Mouse (Mus musculus) embryo, embryonic 10.5 days (tissue): ENCODE results near the gene Lysmd1.

Experiments
- DNase-seq: peaks from one replicate; pipeline ENCODE4 v3.0.0-alpha.2; 2015; ENCODE audit warnings: low spot score

Gene Lysmd1

DNA sequence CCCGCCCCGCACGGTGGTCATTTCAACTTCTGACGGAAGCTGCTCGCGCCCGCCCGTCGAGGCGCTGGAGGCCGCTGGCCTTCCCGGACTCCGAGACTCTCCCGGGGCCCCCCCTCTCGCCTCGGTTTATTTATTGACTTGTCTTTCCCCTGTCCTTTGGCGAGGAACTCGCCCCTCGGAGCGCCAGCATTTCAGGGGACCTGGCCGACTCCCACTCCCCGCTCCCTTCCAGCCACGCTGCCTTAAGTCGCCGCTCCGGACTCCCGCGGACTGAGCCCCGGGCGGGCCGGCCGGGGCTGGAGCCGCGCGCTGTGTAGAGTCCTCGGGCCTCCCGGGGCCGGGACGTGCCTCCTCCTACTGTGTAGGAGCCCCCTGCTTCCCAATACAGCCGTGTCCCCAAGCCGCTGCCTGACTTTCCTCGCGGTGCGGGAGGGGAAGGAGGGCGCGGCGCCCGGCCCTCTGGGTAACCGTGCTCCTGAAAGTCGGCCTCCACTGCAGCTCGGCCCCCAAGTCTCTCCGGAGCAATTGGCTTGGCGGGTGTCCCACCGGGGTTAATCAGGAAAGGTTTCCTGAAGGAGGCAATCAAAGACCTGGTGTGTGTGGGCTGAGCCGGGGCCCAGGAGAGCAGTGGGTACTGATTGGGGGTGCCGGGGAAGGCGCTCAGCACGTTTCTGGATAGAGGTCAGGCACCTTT lies 39.5 kb downstream of the Lysmd1 start:
- DNase-seq = peak; percentile 27

DNA sequence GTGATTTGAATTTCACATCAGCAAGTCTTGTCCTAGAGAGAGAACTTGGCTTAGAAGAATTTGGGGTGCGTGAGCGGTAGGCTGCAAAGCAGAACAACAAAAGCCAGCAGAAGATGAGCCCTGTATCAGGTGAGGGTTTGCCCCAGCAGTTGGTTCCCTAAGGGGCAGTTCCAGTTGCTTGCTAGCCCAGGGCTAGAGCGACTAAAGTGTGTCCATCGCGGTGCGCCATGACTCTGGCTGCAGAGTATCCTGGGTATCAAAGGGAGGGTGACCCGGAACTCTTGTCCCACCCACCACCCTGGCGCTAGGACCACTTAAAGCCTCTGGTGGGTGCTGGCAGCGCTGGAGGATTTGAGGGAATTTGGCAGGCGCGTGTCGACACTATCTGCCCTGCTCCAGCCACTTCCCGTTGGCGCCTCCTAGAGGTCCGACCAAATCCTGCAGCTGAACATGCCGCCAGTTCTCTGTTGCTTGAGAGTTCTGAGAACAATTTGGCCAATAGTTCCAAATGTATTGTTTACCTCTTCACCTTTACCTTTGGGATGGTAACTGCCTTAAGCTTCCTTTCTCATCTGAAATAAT lies 40.2 kb downstream of the Lysmd1 start:
- peak; percentile 88 for DNase-seq

DNA sequence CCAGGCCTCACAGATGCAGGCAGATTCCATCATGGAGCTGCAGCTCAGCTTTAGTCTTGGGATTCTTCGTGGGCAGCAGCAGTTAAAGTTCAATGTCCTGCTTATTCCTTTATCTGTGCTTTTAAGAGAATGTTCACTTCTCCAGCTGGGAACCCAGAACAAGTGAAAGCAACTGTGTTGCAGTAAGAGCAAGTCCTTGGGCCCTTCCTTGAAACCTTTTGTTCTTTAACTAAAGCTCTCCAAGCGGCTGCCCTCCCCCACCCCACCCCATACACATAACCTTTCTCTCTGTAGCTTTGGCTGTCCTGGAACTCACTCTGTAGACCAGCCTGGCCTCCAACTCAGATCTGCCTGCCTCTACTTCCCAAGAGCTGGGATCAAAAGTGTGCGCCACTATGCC lies 42.6 kb downstream of the Lysmd1 start:
- no peak for DNase-seq

DNA sequence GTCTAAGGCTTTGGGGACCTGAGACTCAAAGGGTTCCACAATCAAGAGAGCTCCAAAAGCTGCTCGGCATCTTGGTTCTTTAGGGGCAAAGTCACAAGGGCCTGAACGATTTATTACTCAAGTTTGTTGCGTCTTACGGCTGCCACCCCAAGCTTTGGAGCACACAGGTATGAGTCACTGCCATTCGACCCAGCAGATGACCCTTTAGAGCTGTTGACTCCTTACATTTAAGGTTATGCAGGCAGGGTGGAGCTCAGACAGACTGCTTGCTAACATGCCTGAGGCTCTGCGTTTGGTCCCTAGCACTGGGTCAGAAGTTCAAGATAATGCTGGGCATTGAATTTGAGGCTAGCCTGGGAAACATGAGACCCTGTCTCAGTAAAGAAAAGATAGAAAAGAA lies 43.7 kb downstream of the Lysmd1 start:
- DNase-seq = no peak

DNA sequence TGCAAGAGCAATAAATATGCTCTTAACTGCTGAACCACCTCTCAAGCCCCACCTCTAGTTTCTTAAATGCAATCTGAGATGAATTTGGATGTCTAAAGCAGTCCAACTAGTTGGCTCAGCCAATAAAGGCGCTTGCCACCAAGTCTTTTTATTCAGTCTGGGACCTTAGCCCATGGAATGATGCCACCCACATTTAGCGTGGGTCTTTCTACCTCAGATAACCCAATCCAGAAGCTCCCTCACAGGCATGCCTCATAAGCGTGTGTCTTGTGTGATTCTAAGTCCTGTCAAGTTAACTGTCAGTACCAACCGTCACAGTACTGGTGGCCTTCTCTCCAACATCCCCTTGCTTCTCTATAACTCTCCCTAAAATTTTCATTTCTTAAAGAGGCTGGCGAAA lies 45.1 kb downstream of the Lysmd1 start:
- no peak for DNase-seq

DNA sequence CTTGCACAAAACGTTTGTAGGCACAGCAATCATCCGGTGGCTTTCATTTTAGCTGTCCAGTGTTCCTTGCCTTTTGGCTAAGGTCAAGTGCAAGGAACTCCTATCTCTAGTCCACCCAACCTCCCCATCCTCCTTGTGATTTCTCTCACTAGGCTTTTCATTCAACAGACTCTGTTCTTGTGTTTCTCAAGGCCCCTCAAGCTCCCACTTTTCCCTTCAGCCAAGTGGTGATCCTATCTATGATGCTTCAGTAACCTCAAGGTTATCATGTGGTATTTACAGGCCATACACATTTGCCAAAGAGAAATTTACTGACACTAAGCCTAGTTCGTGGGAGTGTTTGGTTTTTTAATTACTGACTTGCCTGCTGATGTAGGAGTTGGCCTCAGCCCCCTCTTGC lies 46.0 kb downstream of the Lysmd1 start:
- no peak for DNase-seq

DNA sequence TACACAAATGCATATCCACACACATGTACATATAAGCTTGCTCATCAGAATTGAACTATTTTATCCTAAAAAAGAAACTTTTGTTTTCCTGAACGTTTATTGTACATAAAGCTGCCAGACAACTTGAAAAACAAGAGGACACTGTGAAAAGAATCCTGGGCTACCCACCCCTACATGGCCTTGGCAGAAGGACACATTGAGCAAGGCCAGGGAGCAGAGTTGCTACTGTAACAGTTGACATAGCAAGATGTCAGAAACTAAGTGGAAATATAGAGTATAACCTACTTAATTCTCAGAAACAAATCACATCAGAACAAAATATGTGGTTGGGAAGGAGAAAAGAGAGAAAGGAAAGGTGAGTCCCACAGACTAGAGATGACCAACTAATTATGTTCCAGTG lies 48.0 kb downstream of the Lysmd1 start:
- no peak for DNase-seq

DNA sequence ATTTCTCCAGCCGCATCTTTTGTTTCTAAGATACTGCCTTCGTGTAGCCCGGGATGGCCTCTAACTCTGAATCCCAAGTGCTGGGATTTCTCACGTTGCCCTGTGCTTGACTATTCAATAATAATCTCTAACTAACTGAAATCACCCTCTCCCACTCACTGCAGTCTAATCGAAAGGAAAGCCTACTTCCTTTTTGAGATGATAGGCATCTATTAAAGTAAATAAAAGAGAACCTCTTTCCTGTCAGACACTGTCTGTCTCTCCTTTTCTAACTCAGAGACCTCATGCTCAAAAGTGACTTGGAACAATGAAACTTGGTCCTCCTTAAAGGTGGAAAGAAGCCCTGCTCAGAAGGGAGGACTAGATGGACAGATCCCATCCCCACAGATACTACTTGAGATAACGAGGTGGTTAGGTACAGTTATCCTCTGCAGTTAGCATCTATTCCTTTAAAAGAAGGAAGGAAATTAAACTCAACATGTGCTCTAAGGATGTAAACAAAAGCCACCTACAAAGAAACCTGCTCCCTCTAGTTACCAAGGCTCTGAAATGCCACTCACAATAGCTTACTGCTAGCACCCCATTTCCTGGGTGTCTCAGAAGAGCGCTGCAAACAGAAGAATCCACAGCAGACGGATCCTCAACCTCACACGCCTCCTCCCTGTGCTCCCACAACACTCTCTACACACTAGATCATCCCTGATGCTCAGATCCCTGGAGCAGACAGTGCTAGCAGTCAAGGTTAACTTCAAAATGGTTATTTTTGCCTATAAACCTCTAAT lies 51.1 kb downstream of the Lysmd1 start:
- DNase-seq = no peak

DNA sequence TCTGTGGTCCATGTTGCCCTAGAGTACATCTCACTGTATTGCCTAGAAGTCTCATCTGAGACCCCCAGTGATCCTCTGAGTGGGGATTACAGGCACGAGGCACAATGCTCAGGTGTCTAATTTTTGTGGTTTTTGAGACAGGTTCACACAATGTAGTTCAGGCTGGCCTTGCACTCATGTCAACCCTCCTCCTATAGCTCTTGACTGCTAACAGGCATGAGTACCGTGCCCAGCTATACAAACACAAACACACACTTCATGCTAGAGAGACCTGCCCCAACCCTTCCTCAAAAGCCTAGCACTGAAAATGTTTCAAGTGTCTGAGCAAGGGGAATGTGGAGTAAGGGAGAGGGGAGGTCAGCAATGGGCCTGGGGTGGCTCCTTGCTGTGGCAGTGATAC lies 52.2 kb downstream of the Lysmd1 start:
- no peak for DNase-seq

DNA sequence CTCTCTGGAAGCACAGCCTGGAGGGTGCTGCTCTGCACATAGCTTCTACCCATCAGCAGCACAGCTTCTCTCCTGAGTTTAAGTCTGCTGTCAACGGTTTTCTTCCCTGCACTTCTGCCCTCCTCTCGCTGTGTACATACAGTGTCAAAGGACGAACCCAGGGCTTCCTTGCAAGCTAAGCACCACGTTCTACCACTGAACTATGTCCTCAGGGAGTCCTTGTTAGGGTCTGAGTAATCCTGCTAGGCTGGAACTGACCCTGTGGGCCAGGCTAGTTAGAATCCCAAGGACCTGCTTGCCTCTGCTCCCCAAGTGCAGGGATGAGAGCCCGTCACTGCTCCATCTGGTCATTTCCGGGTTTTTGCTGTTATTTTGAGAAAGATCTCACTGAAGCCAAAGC lies 53.0 kb downstream of the Lysmd1 start:
- no peak for DNase-seq
